Mouse (Mus musculus) testis, adult 2 months (tissue): ENCODE results near the gene Cep89. TPM values are rescaled to one million over a fixed set of nuclear protein-coding genes. Genes with fewer than 3 reads are reported as not detected.

Source experiments
- H3K27ac ChIP-seq: fragments of 200-500 bp; 2 replicates; pipeline ENCODE4 v1.5.1; 2012; ENCODE audit warnings: low read depth, low read length; ENCODE audit not compliant: control insufficient read depth, insufficient read depth
- H3K27me3 ChIP-seq: fragments of 200-500 bp; 2 replicates; pipeline ENCODE4 v1.6.1; 2012; ENCODE audit warnings: mild to moderate bottlenecking, low read length, moderate library complexity; ENCODE audit not compliant: control insufficient read depth, insufficient read depth
- H3K36me3 ChIP-seq: fragments of 200-500 bp; 2 replicates; pipeline ENCODE4 v1.6.1; 2012; ENCODE audit warnings: mild to moderate bottlenecking, low read length; ENCODE audit not compliant: control insufficient read depth, insufficient read depth
- H3K4me1 ChIP-seq: fragments of 200-500 bp; 2 replicates; pipeline ENCODE4 v1.6.1; 2012; ENCODE audit warnings: low read length; ENCODE audit not compliant: control insufficient read depth, insufficient read depth
- H3K4me3 ChIP-seq: fragments of 200-500 bp; 2 replicates; pipeline ENCODE4 v1.5.1; 2012; ENCODE audit warnings: low read depth, mild to moderate bottlenecking, low read length, moderate library complexity, mixed read lengths; ENCODE audit not compliant: control insufficient read depth
- CTCF ChIP-seq: fragments of 200-500 bp; IDR thresholded peaks from 2 replicates; pipeline ENCODE4 v1.5.1; 2012; ENCODE audit warnings: low read depth, mild to moderate bottlenecking, inconsistent platforms, low read length, moderate library complexity; ENCODE audit not compliant: control insufficient read depth, insufficient read depth, insufficient replicate concordance
- POLR2A ChIP-seq: fragments of 200-500 bp; IDR thresholded peaks from 2 replicates; pipeline ENCODE4 v1.6.1; 2012; ENCODE audit warnings: low read depth, mild to moderate bottlenecking, inconsistent platforms, low read length, moderate library complexity; ENCODE audit not compliant: control insufficient read depth
- polyA plus RNA-seq: library from polyadenylated mRNA; depleted of rRNA; stranded (reverse); fragments of >200 nt; gene quantifications from 2 replicates; pipeline ENCODE4 v1.2.3, GENCODE M21; 2012; rRNA removed

Gene Cep89
- 95.0 and 104 TPM in 2 replicates for polyA plus RNA-seq

DNA sequence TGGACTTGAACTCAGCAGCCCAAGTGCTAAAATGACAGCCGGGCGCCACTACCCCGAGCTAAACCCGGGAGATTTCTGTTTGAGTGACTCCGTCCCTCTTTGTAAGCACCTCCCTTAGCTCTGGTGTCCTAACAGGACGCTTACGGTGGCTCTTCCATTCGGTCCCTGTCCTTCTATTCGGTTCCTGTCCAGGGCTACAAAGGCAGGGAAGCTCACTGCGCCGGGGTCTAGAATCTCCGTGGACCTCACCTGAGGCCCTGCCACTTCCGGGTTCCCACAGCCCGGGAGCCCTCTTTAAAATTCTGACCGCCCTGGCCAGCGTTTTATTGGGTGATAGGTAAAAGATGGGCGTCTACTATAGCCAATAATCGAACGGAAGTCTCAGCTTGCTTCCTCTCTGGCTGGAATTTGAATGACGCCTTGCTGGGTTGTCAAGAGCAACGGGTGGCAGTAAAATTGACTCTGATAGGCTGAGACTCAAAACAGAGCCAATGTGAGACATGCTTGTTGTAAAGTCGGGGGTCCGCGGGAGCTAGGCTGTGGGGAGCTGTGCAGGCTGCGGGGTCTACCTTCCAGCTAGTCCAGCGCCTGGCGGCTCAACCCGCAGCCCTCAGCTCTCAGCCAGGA is at the start of gene Cep89, which contains the start of gene Faap24:
TSS of gene Cep89 (plus strand) at position 494 of the 627 bp plus-strand sequence.
TSS of gene Faap24 (minus strand) at position 295 of the 627 bp plus-strand sequence.
- Histone ChIP-seq H3K4me1 (peaks cover 9% of the 10 kb centered on the region), H3K27me3 (no peaks in the 10 kb centered on the region), H3K4me3 (peak within 1 kb of the TSS; percentile 93), H3K36me3 (peaks cover 3% of the 10 kb centered on the region), H3K27ac (peak within 1 kb of the TSS; percentile 40; the same call in 1 of the 2 replicates)
- TF ChIP-seq POLR2A, result peak; percentile 79
- no peak for TF ChIP-seq CTCF

DNA sequence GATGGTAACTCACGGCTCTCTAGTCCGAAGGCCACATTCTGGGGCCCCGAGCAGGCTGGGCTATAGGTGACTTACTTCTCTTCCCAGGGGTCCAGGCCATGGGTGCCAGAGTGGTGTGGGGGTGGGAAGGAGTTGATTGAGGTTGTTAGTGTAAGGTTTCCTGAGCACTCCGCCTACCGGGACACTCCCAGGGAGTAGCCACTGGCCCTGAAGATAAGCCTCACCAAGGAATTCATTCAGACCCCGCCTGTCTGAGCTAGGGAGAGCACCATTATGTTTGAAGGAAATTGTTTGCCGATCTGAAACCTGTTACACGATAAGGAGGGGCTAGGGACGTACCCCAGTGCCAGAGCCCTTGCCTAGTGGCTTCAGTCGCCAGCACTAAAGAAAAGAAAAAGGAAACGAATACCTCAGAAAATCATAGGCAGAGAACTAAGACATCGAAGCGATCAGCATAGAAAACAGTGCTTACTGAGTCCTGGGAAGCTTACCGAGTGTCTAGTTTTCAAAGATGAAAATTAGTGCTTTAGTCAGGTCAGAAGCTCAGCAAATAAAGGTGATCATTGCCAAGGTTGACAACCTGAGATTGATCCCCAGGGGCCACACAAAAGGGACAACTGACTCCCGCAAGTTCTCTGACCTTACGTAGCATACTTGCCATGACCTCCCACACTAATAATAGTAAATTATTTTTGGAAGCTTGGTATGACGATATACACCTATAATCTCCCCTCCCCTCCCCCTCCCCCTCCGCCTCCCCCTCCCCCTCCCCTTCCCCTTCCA is 48.7 kb upstream of the Cep89 start:
- no peaks in the 10 kb centered on the region for H3K27me3 ChIP-seq
- TF ChIP-seq CTCF (no peak), POLR2A (no peak)
- no peaks in the 10 kb centered on the region for H3K36me3 ChIP-seq
- no peak overlapping the region for H3K27ac ChIP-seq
- no peaks in the 10 kb centered on the region for H3K4me1 ChIP-seq
- H3K4me3 ChIP-seq, result no peak overlapping the region

GRCm38 (mm10) chr7:35349022-35349421 is 47.8 kb upstream of the Cep89 start:
- Histone ChIP-seq H3K36me3 (no peaks in the 10 kb centered on the region), H3K27ac (no peak overlapping the region), H3K4me1 (no peaks in the 10 kb centered on the region), H3K27me3 (no peaks in the 10 kb centered on the region), H3K4me3 (no peak overlapping the region)
- no peak for TF ChIP-seq CTCF
- no peak for TF ChIP-seq POLR2A

- no peak for TF ChIP-seq POLR2A
- H3K27me3 ChIP-seq, result no peaks in the 10 kb centered on the region
- no peak overlapping the region for H3K4me3 ChIP-seq
- H3K36me3 ChIP-seq, result no peaks in the 10 kb centered on the region
- H3K4me1 ChIP-seq, result no peaks in the 10 kb centered on the region
- H3K27ac ChIP-seq, result no peak overlapping the region
Measured at GRCm38 (mm10) chr7:35349886-35350684, 46.8 kb upstream of the Cep89 start.

- H3K27me3 ChIP-seq, result no peaks in the 10 kb centered on the region
- no peak overlapping the region for H3K27ac ChIP-seq
- H3K36me3 ChIP-seq, result no peaks in the 10 kb centered on the region
- H3K4me3 ChIP-seq, result no peak overlapping the region
- no peaks in the 10 kb centered on the region for H3K4me1 ChIP-seq
- TF ChIP-seq POLR2A (no peak), CTCF (no peak)
Measured at GRCm38 (mm10) chr7:35351155-35351554, 45.7 kb upstream of the Cep89 start.

GRCm38 (mm10) chr7:35353306-35353705 is 43.5 kb upstream of the Cep89 start:
- H3K36me3 ChIP-seq, result no peaks in the 10 kb centered on the region
- no peak for TF ChIP-seq POLR2A
- TF ChIP-seq CTCF, result no peak
- H3K4me3 ChIP-seq, result no peak overlapping the region
- H3K4me1 ChIP-seq, result no peaks in the 10 kb centered on the region
- H3K27ac ChIP-seq, result no peak overlapping the region
- H3K27me3 ChIP-seq, result no peaks in the 10 kb centered on the region
